ENCODE assay signal across 12 mouse cellular contexts in the genomic region with DNA sequence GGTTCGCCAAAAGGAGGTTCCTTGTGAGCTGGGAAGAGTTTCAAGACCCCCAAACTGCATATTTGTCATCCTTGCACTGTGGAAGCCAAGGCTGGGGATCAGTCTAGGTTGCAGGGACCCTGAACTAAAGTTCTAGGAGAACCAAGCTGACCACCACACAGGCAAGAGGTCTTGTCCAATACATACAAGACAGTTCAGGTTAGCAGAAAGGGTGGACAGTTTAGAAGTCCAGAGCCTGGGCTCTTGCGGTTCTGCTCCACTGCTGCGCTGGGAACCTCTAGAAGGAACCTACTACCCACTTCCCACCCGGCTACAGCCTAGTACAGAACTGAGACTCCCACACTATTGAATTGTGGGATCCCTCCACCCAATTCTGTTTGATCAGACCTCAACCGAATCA.
"Had no signal": no experiment of that assay in that cellular context is flagged by ENCODE, and none has a peak within 500 bp of the region (broad histone marks: within the 10 kb centered on the region; RNA-seq: fewer than 3 reads in every experiment).

No protein-coding gene starts in this region.

- ATAC-seq: lung, postnatal 0 days; midbrain, embryonic 15.5 days had no signal

- H3K4me2 ChIP-seq: limb, embryonic 12.5 days had no signal

- DNase-seq: kidney, adult 11 months; kidney, adult 9 months; kidney, postnatal 14 days; lung, adult 2 months; lung, postnatal 36 days; thymus, adult 2 months; thymus, postnatal 4 days had no signal

- H3K9me3 ChIP-seq: limb, embryonic 12.5 days; liver, embryonic 15.5 days; midbrain, embryonic 15.5 days had no signal

- H3K27ac ChIP-seq: left cerebral cortex, adult 2 months; limb, embryonic 12.5 days; liver, embryonic 15.5 days; midbrain, embryonic 15.5 days had no signal

- H3K4me3 ChIP-seq: left cerebral cortex, adult 2 months; limb, embryonic 12.5 days; midbrain, embryonic 15.5 days had no signal

- H3K9ac ChIP-seq: limb, embryonic 12.5 days; liver, embryonic 15.5 days; midbrain, embryonic 15.5 days had no signal

- H3K36me3 ChIP-seq: limb, embryonic 12.5 days; liver, embryonic 15.5 days; midbrain, embryonic 15.5 days had no signal
